Mouse (Mus musculus): ENCODE data around the gene Olfr1532-ps1. TPM values are rescaled to one million over a fixed set of nuclear protein-coding genes. Genes with fewer than 3 reads are reported as not detected.
"Not testable (repeated sequence)": the region's sequence is repeated elsewhere in the genome, so short reads cannot be mapped to it uniquely, and the experiment has no call there.

Olfr1532-ps1 gene
- not detected in 2 replicates for polyA plus RNA-seq (2012)

- TF ChIP-seq GATA1 (IDR thresholded peaks at IDR 0.05; ENCODE audit: low read length), result no peak
Observed at GRCm38 (mm10) chr7:106907676-106908075, at the start of gene Olfr1532-ps1. TSS of gene Olfr1532-ps1 (plus strand) at chr7:106908001.

DNA sequence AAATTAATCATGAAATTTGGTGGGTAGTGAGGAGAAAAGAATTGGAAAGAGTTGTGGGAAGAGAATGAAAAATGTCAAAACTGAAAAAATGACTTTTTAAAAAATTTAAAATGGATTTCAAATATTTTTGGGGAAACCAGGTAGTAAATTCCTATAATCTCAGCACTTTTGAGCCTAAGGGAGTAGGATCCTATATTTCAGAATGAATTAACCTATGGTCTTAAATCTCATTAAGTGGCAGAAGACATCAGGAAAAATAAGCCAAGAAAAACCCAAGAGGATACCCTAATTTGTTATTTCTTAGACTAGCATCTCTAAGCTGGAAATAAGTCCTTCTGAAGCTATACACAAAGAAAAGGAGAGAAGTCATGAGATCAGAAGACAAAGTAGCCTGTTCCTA lies 44.9 kb upstream of the Olfr1532-ps1 start, which contains the start of gene Olfr704:
Olfr704 (plus strand) TSS at position 301 of the 400 bp plus-strand sequence.
- no peak for TF ChIP-seq GATA1 (IDR thresholded peaks at IDR 0.05; ENCODE audit: low read length)

DNA sequence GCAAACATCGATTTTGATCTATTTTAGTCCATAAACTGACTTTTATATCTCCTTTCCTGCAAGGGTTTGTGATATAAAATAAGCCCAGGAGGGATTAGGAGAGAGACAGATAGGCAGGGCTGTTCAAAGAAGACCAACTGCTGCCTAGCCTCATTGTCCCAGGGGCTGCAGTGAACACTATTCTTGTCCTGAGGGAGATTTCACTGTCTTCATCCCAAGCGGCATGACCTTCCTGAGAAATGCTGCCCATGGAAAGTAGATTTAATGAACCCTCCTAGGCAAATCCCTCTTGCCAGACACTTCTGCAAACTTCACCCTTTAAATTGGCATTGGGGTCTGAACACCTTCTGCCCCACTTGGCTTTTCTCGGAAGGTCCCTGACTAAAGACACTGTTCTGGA lies 31.0 kb upstream of the Olfr1532-ps1 start, which contains the start of gene Olfr705:
Olfr705 (minus strand) TSS at position 101 of the 400 bp plus-strand sequence.
- TF ChIP-seq GATA1 (IDR thresholded peaks at IDR 0.05; ENCODE audit: low read length), result no peak

GRCm38 (mm10) chr7:106888062-106888461 lies 19.7 kb upstream of the Olfr1532-ps1 start, which contains the start of gene Olfr706:
TSS of gene Olfr706 (minus strand) at chr7:106888162.
- no peak for TF ChIP-seq GATA1 (IDR thresholded peaks at IDR 0.05; ENCODE audit: low read length)

DNA sequence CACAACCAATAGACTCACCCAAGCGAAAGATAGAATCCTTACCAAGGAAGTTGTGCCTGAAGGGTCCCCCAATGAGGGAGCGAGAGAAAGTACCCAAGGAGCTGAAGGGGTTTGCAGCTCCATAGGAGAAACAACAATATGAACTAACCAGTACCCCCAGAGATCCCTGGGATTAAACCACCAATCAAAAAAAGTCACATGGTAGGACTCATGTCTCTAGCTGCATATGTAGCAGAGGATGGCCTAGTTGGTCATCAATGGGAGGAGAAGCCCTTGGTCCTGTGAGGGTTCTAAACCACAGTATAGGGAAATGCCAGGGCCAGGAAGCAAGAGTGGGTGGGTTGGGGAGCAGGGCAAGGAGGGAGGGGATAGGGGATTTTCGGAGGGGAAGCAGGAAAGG lies 6.7 kb upstream of the Olfr1532-ps1 start, which contains the start of gene Olfr707:
Olfr707 (minus strand) TSS at position 101 of the 400 bp plus-strand sequence.
- not testable (repeated sequence) for TF ChIP-seq GATA1 (IDR thresholded peaks at IDR 0.05; ENCODE audit: low read length)

DNA sequence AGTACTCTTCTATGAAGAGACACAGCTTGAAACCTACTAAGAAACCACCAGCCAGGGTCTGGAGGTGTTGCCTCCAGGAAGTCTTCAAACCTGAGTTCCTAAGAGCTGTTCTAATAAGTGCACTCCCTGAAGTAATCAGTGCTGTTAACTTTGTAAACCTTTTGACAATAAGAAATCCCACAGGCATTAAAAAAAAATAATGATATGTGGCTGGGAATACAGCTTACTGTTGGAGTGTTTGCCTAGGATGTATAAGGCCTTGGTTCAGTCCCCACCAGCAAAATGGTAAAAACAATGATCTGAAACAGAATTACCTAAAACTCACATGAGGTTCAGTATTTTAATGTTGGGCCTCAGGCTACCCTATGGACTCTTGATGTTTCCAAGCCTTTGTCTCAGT lies 24.3 kb downstream of the Olfr1532-ps1 start, which contains the start of gene Olfr709-ps1:
Olfr709-ps1 (minus strand) TSS at position 101 of the 400 bp plus-strand sequence.
- TF ChIP-seq GATA1 (IDR thresholded peaks at IDR 0.05; ENCODE audit: low read length), result no peak

- no peak for TF ChIP-seq GATA1 (IDR thresholded peaks at IDR 0.05; ENCODE audit: low read length)
Observed at GRCm38 (mm10) chr7:106948212-106948611, 40.4 kb downstream of the Olfr1532-ps1 start, which contains the start of gene Olfr710. TSS of gene Olfr710 (minus strand) at chr7:106948312.

DNA sequence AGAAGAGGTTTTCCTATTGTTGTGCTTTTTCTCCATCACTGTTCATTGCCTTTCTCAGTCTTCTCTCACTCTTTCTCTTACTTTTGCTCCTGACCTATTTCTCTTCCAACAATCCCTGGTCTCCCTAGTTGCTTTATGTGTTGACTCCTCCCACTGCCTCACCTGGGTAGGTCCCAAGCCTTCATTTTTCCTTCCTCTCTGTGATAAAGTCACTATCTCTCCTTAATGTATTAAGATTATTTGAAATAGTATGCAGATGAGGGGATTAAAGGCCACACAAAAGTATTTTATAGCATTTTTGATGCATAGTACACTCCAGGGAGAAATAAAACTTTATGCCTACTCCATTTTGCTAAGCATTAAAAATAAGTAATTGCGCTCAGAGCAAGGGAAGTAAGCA lies 56.0 kb downstream of the Olfr1532-ps1 start, which contains the start of gene Olfr6:
Olfr6 (minus strand) TSS at position 101 of the 400 bp plus-strand sequence.
- TF ChIP-seq GATA1 (IDR thresholded peaks at IDR 0.05; ENCODE audit: low read length), result no peak

Other genes starting within 250 kb of the Olfr1532-ps1 start
- not detected in 2 replicates for gene Olfr693, start 227.4 kb upstream of the Olfr1532-ps1 start, polyA plus RNA-seq (2012)
- gene Olfr694, start 216.2 kb upstream of the Olfr1532-ps1 start, polyA plus RNA-seq (2012), result not detected in 2 replicates
- not detected in 2 replicates for gene Olfr695, start 191.6 kb upstream of the Olfr1532-ps1 start, polyA plus RNA-seq (2012)
- not detected in 2 replicates for gene Olfr697, start 165.6 kb upstream of the Olfr1532-ps1 start, polyA plus RNA-seq (2012)
- not detected in 2 replicates for gene Olfr698, start 152.6 kb upstream of the Olfr1532-ps1 start, polyA plus RNA-seq (2012)
- not detected in 2 replicates for gene Olfr699, start 114.8 kb upstream of the Olfr1532-ps1 start, polyA plus RNA-seq (2012)
- not detected in 2 replicates for gene Olfr700, start 99.2 kb upstream of the Olfr1532-ps1 start, polyA plus RNA-seq (2012)
- gene Olfr701, start 93.9 kb upstream of the Olfr1532-ps1 start, polyA plus RNA-seq (2012), result not detected in 2 replicates
- not detected in 2 replicates for gene Olfr702, start 74.1 kb upstream of the Olfr1532-ps1 start, polyA plus RNA-seq (2012)
- gene Olfr703, start 64.6 kb upstream of the Olfr1532-ps1 start, polyA plus RNA-seq (2012), result not detected in 2 replicates
- not detected in 2 replicates for gene Olfr704, start 44.8 kb upstream of the Olfr1532-ps1 start, polyA plus RNA-seq (2012)
- gene Olfr705, start 31.1 kb upstream of the Olfr1532-ps1 start, polyA plus RNA-seq (2012), result not detected in 2 replicates
- not detected in 2 replicates for gene Olfr706, start 19.8 kb upstream of the Olfr1532-ps1 start, polyA plus RNA-seq (2012)
- not detected in 2 replicates for gene Olfr707, start 6.8 kb upstream of the Olfr1532-ps1 start, polyA plus RNA-seq (2012)
- gene Olfr709-ps1, start 24.2 kb downstream of the Olfr1532-ps1 start, polyA plus RNA-seq (2012), result not detected in 2 replicates
- not detected in 2 replicates for gene Olfr710, start 40.3 kb downstream of the Olfr1532-ps1 start, polyA plus RNA-seq (2012)
- not detected in 2 replicates for gene Olfr6, start 55.9 kb downstream of the Olfr1532-ps1 start, polyA plus RNA-seq (2012)
- not detected in 2 replicates for gene Olfr711, start 67.5 kb downstream of the Olfr1532-ps1 start, polyA plus RNA-seq (2012)
- gene Olfr2, start 98.1 kb downstream of the Olfr1532-ps1 start, polyA plus RNA-seq (2012), result not detected in 2 replicates
- gene Olfr713, start 123.2 kb downstream of the Olfr1532-ps1 start, polyA plus RNA-seq (2012), result not detected in 2 replicates
- gene Olfr714, start 163.0 kb downstream of the Olfr1532-ps1 start, polyA plus RNA-seq (2012), result not detected in 2 replicates
- not detected in 2 replicates for gene Olfr17, start 185.2 kb downstream of the Olfr1532-ps1 start, polyA plus RNA-seq (2012)
- not detected in 2 replicates for gene Olfr715b, start 202.4 kb downstream of the Olfr1532-ps1 start, polyA plus RNA-seq (2012)
- gene Olfr715, start 223.1 kb downstream of the Olfr1532-ps1 start, polyA plus RNA-seq (2012), result not detected in 2 replicates
- not detected in 2 replicates for gene Olfr716, start 230.3 kb downstream of the Olfr1532-ps1 start, polyA plus RNA-seq (2012)